Mouse (Mus musculus) right cerebral cortex, adult 2 months (tissue): ENCODE measurements around the gene G530012D18Rik.
"Not testable (repeated sequence)": the region's sequence is repeated elsewhere in the genome, so short reads cannot be mapped to it uniquely, and the experiment has no call there.

Experiments used
- DNase-seq, 2 experiments: peaks; one replicate each; pipeline ENCODE4 v3.0.0; 2021 to 2022; ENCODE audit warnings: low spot score in 2 of 2

The G530012D18Rik gene

DNA sequence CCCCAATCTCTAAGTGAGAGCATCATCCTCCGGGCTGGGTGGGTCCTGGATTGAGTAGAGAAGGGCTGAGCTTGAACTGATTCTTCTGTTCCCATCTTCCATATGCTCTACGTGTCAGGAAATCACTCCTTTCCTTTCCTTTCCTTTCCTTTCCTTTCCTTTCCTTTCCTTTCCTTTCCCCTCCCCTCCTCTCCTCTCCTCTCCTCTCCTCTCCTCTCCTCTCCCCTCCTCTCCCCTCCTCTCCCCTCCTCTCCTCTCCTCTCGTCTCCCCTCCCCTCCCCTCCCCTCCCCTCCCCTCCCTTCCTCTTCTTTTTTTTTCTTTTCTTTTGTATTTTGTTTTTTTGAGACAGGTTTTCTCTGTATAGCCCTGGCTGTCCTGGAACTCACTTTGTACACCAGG, at the start of gene G530012D18Rik:
Gene G530012D18Rik (plus strand): TSS at position 301 of the 400 bp plus-strand sequence.
- DNase-seq = not testable (repeated sequence)

- DNase-seq = not testable (repeated sequence)
Observed at GRCm38 (mm10) chr1:85526401-85526800, 49.1 kb upstream of the G530012D18Rik start.

GRCm38 (mm10) chr1:85528451-85529110, 46.9 kb upstream of the G530012D18Rik start:
- DNase-seq = not testable (repeated sequence)

GRCm38 (mm10) chr1:85543818-85544217, 31.7 kb upstream of the G530012D18Rik start:
- not testable (repeated sequence) for DNase-seq

DNA sequence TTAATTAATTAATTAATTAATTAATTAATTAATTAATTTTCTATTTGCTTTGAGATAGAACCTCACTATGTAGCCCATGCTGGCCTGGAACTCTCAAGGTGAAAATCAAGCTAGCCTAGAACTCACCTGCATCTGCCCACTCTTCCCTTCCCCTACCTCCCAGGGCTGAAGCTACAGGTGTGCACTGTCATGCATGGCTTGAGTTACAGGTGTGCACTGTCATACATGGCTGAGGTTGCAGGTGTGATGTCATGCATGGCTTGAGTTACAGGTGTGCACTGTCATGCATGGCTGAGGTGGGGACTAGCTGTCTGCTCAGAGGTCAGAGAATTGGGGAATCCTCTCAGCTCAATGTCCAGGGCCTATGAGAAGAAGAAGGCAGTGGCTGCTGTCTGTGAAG, 29.0 kb upstream of the G530012D18Rik start:
- DNase-seq = not testable (repeated sequence)

DNA sequence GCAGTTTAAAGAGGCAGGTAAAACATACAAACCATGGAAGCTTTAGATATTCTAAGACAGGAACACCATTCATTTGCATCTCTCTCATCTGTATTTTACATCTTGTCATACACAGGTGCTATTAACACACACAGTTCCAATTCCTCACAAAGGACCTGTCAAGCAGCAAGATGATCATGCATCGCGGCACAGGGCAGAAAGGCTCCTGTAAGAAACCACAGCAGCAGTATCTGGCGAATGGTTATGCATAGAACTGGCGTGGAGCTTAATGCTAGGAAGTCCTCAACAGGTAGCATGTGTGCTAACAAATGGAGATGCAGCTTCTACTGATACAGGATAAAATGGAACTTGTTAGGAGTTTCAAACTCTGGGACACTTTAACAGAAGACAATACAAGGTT, 20.2 kb upstream of the G530012D18Rik start:
- peak; percentile 8 to 12 for DNase-seq

DNA sequence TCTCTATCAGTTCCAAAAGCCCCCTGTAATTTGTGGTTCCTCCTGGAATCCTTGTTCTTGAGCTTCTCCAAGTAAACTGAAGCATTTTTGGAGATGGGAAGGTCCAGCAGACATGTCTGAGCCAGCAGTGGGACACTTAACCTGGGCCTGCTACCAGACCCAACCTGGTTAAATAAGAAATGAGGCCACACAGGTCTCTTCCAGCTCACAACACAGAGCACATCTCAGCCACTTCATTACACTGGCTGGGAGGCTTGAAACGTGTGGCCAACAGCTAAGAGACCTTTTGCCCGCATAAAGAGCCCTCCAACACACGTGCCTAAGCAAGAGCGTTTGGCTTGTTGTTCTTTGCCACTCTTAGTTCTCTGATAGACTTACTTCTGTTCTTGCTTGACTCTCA, 1.9 kb upstream of the G530012D18Rik start:
- DNase-seq = not testable (repeated sequence)

DNA sequence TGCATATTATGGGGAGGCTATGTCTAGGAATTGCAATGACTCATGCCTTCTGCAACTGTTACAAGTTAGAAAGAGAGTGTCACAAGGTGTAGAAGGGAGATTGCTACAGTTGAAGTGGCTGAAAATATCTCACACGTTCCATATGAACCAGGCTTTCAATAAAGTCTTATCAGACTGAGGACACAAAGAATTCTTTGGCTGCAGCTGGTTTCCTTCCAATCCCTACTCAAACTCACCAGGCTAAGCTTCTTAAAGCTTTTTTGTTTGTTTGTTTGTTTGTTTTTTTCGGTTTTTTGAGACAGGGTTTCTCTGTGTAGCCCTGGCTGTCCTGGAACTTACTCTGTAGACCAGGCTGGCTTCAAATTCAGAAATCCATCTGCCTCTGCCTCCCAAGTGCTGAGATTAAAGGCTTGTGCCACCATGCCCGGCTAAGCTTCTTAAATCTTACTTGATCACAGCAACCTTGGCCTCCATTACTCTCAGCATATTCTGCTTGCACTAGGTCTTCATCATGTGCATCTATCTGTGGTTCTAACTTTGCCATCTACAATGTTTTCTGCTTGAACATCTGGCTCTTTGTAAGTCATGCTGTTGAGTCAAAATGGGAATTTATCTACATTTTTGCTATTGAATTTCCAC, 3.0 kb downstream of the G530012D18Rik start:
- not testable (repeated sequence) for DNase-seq

DNA sequence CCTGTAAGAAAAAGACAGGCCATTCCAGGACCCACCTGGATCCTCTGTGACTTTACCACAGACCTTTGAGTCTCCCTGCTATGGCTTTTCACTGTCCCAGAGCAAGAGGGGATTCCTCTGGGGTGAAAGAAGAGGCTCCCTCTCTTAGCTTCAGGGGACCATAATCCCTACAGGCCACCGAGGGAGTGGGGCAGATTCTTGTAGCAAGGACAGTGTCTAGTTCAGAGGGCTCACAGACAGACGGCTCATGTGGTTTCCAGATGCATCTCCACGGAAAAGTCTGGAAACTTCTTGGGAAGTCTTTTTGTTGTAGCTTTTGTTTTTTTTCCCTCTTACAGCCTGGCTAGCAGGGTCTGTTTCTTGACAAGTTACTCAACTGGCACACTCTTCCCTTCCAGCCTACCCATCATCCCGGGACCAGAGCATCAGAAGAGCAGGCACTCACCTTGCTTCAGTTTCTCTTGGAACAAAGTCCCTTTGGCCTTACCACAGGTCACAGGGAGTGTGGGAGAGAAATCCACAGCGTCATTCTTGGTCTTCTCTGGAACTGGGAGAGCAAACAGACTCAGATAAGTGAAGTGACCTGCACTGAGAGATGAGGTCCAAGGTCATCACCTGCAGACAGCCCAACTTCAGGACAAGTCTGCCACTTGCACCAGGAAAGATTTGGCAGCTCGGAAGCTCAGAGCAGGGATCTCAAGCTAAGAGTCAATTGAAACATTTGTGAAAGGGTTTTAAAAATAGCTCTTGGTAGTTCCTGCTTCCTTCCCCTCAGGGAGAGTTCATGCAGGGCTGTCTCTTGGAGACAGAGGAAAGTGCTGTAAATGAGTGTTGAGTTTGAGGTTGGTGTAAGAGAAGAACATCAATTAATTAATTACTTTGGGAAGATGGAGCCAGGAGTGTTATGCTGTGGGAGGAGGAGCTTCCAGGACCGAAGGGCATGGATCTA, 4.0 kb downstream of the G530012D18Rik start:
- not testable (repeated sequence) for DNase-seq

- not testable (repeated sequence) for DNase-seq
Observed at GRCm38 (mm10) chr1:85580148-85580534, 4.7 kb downstream of the G530012D18Rik start.

- DNase-seq = not testable (repeated sequence)
Observed at GRCm38 (mm10) chr1:85580578-85580977, 5.1 kb downstream of the G530012D18Rik start.

DNA sequence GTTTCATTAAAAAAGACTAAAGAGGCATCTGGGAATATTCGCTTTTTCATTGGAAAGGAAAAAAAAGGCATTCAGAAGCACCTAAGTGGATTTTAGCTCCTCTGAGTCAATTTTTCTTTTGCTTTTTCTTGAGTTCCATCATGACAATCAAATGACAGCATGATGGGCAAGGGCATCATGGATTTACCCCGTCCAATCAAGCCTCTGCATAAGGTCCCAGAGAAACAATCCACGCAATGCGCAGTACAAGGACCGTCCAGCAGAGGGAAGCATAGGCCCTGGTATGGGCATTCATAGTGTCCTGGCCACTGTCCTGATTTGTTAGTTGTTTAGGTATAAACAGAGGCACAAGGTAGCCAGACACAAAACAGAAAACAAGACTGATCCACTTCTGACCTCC, 6.0 kb downstream of the G530012D18Rik start:
- DNase-seq = not testable (repeated sequence)

- not testable (repeated sequence) for DNase-seq
Observed at GRCm38 (mm10) chr1:85588697-85589096, 13.2 kb downstream of the G530012D18Rik start.

DNA sequence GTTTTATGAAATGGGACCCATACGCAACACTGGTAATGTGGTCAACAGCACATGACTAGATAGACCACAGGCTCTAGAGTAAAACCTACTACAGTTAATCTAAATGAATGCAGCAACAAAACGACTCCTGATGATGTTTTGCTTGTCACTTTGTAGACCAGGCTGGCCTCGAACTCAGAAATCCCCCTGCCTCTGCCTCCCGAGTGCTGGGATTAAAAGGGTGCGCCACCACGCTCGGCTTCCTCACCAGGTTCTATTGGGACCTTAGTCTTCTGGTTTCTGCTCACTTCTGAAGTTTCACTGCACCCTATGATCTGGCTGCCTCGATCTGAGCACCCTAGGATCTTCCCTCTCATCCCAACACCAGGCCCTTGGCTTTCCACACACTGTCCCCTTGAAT, 17.1 kb downstream of the G530012D18Rik start:
- DNase-seq = not testable (repeated sequence)

DNA sequence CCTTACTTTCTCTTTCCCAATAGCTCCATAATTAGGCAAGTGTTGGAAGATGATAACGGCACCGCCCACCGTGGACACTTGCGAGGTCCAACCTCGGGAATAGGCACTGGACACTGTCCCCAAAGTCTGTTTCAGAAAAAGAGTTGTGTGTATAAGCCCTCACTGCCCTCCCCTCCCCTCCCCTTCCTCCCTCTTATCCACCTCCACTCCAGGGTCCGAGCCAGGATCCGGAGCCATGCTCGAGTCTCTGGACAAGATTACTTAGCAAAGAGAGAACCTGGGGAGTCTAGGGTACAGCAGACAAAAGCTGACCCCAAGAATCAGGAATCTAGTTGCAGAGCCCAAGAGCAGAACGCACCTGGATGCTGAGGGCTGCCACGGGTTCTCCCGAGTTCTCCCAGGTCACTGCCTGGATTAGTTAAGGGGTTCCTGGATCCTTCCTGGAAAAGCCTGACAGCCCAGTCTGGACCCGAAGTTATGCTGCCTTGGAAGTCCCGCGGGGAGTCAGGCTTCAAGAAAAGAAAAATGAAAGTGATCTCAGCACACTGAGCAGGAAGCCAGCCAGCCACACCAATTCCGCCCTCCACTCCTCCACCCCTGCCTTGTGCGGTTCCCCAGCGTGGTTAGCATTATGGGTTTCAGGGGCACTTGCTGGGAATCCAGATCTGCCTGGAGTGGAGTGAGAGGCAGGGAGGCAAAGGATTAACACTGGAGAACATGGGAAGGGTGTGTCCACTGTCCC, 23.0 kb downstream of the G530012D18Rik start, which contains the start of gene Sp110:
Gene Sp110 (minus strand): TSS at position 547 of the 742 bp plus-strand sequence.
- not testable (repeated sequence) for DNase-seq

- DNase-seq = not testable (repeated sequence)
Observed at GRCm38 (mm10) chr1:85600078-85600477, 24.6 kb downstream of the G530012D18Rik start, which contains the start of gene Sp140. Gene Sp140, plus strand, starts transcription at chr1:85600378.

GRCm38 (mm10) chr1:85600794-85601193, 25.3 kb downstream of the G530012D18Rik start:
- DNase-seq = not testable (repeated sequence)

GRCm38 (mm10) chr1:85604341-85604740, 28.9 kb downstream of the G530012D18Rik start:
- DNase-seq = not testable (repeated sequence)

- DNase-seq = not testable (repeated sequence)
Observed at GRCm38 (mm10) chr1:85608361-85608760, 32.9 kb downstream of the G530012D18Rik start.

DNA sequence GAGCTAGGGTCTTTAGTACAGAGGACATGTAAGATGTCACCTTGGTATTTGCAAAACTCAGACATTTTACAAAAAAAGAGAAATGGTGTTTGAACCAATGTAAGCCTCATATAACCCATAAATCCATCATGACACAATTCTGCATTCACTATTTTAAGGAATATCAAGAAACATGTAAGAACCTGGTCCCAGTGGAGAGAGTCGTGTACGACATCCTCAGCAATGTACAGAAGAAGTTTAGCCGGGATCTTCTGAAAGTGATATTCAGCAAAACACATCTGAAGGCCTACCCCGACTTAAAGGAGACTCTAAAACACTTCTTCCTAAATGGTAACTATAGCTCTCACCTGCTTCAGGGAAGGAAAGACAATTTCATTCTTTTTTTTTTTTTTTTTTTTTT, 35.1 kb downstream of the G530012D18Rik start:
- DNase-seq = not testable (repeated sequence)

DNA sequence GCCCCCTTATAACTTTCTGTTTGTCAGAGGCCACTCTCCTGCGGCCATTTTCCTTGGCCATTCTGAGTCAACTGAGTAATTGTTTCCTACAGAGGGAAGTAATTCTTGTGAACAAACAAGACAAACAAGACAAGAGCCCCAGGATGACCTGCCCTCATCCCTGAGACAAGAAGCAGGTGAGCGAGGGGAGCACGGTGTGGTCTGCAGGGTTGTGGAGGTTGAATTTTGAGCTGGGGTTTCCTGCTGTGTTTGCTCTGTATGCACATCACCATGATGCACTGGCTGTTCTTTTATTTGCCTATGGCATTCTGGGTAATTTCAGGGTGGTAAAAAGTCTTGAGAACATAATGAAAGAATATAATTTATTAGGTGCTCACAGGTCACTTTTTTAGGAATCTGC, 39.6 kb downstream of the G530012D18Rik start:
- not testable (repeated sequence) for DNase-seq
